ENCODE assay signal across 13 mouse cellular contexts in genomic region chr15:11716168-11716842, GRCm38 (mm10).
DNase-seq lines count a peak whose midpoint lies in the region; ATAC-seq and TF ChIP-seq lines count a peak whose summit lies in the region.
"Had no signal": no experiment of that assay in that cellular context is flagged by ENCODE, and none has a peak within 500 bp of the region (broad histone marks: within the 10 kb centered on the region; RNA-seq: fewer than 3 reads in every experiment).

No protein-coding gene starts in this region.

- H3K4me2 ChIP-seq in CH12.LX (ENCODE audit: insufficient read depth, low read depth, poor library complexity, severe bottlenecking): no peak overlapping the region
- H3K4me2 ChIP-seq in liver, embryonic 13.5 days: no peak overlapping the region
- H3K4me2 ChIP-seq in midbrain, embryonic 15.5 days: no peak overlapping the region
- H3K4me2 ChIP-seq in hindbrain, embryonic 11.5 days (replicated peaks; ENCODE audit: low read depth, low read length): no peak overlapping the region
- no peak overlapping the region for H3K4me2 ChIP-seq in forebrain, embryonic 14.5 days (ENCODE audit: low read length)
- H3K4me2 ChIP-seq: embryonic facial prominence, embryonic 13.5 days; heart, embryonic 11.5 days had no signal

- no peak for TF ChIP-seq CTCF in CH12.LX (conservative IDR thresholded peaks at IDR 0.05 in 1 of 2, IDR thresholded peaks at IDR 0.05 in 1 of 2; ENCODE audit: low read depth in 2 of 2, low read length in 2 of 2)

- dilution Hi-C loops in CH12.LX (cut with MboI; ENCODE audit: extremely low pct_ligation_motif_present, extremely low pct_unique_long_range_greater_than_20kb, low sequenced_read_pairs): no loop called here

- H3K36me3 ChIP-seq in CH12.LX (replicated peaks in 1 of 2; ENCODE audit: control insufficient read depth in 1 of 2, insufficient read depth in 1 of 2, low read length in 1 of 2): no peaks in the 10 kb centered on the region
- no peaks in the 10 kb centered on the region for H3K36me3 ChIP-seq in liver, embryonic 13.5 days
- H3K36me3 ChIP-seq in midbrain, embryonic 15.5 days (replicated peaks): no peaks in the 10 kb centered on the region
- H3K36me3 ChIP-seq in hindbrain, embryonic 11.5 days (ENCODE audit: control insufficient read depth, insufficient read depth, low read length): no peaks in the 10 kb centered on the region
- no peaks in the 10 kb centered on the region for H3K36me3 ChIP-seq in forebrain, embryonic 14.5 days (ENCODE audit: control insufficient read depth, insufficient read depth, low read length)
- H3K36me3 ChIP-seq: embryonic facial prominence, embryonic 13.5 days had no signal

- TF ChIP-seq RAD21 in CH12.LX (IDR thresholded peaks at IDR 0.05; ENCODE audit: low read depth, low read length): no peak

- no peak overlapping the region for H3K9ac ChIP-seq in CH12.LX (ENCODE audit: insufficient read depth, low read depth)
- no peak overlapping the region for H3K9ac ChIP-seq in liver, embryonic 13.5 days
- H3K9ac ChIP-seq in midbrain, embryonic 15.5 days: no peak overlapping the region
- no peak overlapping the region for H3K9ac ChIP-seq in hindbrain, embryonic 11.5 days (ENCODE audit: low read depth, low read length)
- H3K9ac ChIP-seq in forebrain, embryonic 14.5 days (ENCODE audit: low read length): no peak overlapping the region
- H3K9ac ChIP-seq: embryonic facial prominence, embryonic 13.5 days had no signal

- no peak for TF ChIP-seq POLR2A in CH12.LX (IDR thresholded peaks at IDR 0.05; ENCODE audit: low read depth, low read length)

- in situ Hi-C loops in CH12.LX (cut with MboI; ENCODE audit: low pct_ligation_motif_present, low pct_unique_long_range_greater_than_20kb, low sequenced_read_pairs): no loop called here

- ATAC-seq in liver, embryonic 13.5 days (ENCODE audit: low read depth): peak; percentile 59
- ATAC-seq in midbrain, embryonic 15.5 days (replicated peaks): no peak
- no peak for ATAC-seq in hindbrain, embryonic 11.5 days (ENCODE audit: low FRiP score)
- no peak for ATAC-seq in forebrain, embryonic 14.5 days
- ATAC-seq: hindbrain, embryonic 16.5 days had no signal

- WGBS in liver, embryonic 13.5 days (ENCODE audit: insufficient replicate concordance): 44% methylated on average over 11 of the region's 11 CpGs
- WGBS in midbrain, embryonic 15.5 days: 92% methylated on average over 11 of the region's 11 CpGs
- 91% methylated on average over 11 of the region's 11 CpGs for WGBS in hindbrain, embryonic 11.5 days
- 95% methylated on average over 11 of the region's 11 CpGs for WGBS in forebrain, embryonic 14.5 days

- peaks cover 9% of the 10 kb centered on the region for H3K9me3 ChIP-seq in CH12.LX (replicated peaks; ENCODE audit: low read length)
- H3K9me3 ChIP-seq in liver, embryonic 13.5 days (replicated peaks): no peaks in the 10 kb centered on the region
- no peaks in the 10 kb centered on the region for H3K9me3 ChIP-seq in midbrain, embryonic 15.5 days
- H3K9me3 ChIP-seq in hindbrain, embryonic 11.5 days (ENCODE audit: control insufficient read depth, low read length): no peaks in the 10 kb centered on the region
- H3K9me3 ChIP-seq in forebrain, embryonic 14.5 days (replicated peaks; ENCODE audit: control insufficient read depth, low read length): no peaks in the 10 kb centered on the region
- H3K9me3 ChIP-seq: embryonic facial prominence, embryonic 13.5 days had no signal

- H3K27me3 ChIP-seq in CH12.LX (replicated peaks): no peaks in the 10 kb centered on the region
- no peaks in the 10 kb centered on the region for H3K27me3 ChIP-seq in liver, embryonic 13.5 days
- H3K27me3 ChIP-seq in midbrain, embryonic 15.5 days (replicated peaks): no peaks in the 10 kb centered on the region
- no peaks in the 10 kb centered on the region for H3K27me3 ChIP-seq in hindbrain, embryonic 11.5 days (ENCODE audit: control insufficient read depth, insufficient read depth, low read length)
- H3K27me3 ChIP-seq in forebrain, embryonic 14.5 days (replicated peaks; ENCODE audit: control insufficient read depth, insufficient read depth, low read length): no peaks in the 10 kb centered on the region
- H3K27me3 ChIP-seq: embryonic facial prominence, embryonic 13.5 days had no signal

- H3K4me3 ChIP-seq in CH12.LX (replicated peaks in 1 of 3; ENCODE audit: low read depth in 2 of 3, low read length in 2 of 3, poor library complexity in 1 of 3): no peak overlapping the region
- H3K4me3 ChIP-seq in liver, embryonic 13.5 days (replicated peaks): no peak overlapping the region
- no peak overlapping the region for H3K4me3 ChIP-seq in midbrain, embryonic 15.5 days
- no peak overlapping the region for H3K4me3 ChIP-seq in hindbrain, embryonic 11.5 days (ENCODE audit: low read depth, low read length)
- no peak overlapping the region for H3K4me3 ChIP-seq in forebrain, embryonic 14.5 days (ENCODE audit: low read depth, low read length)
- H3K4me3 ChIP-seq: embryonic facial prominence, embryonic 13.5 days had no signal

- H3K4me1 ChIP-seq in CH12.LX (ENCODE audit: control insufficient read depth in 1 of 2, insufficient read depth in 2 of 2): peaks cover 2 to 19% of the 10 kb centered on the region in 2 experiments; a peak in 2 of 4 replicates
- no peaks in the 10 kb centered on the region for H3K4me1 ChIP-seq in liver, embryonic 13.5 days (replicated peaks)
- no peaks in the 10 kb centered on the region for H3K4me1 ChIP-seq in midbrain, embryonic 15.5 days
- no peaks in the 10 kb centered on the region for H3K4me1 ChIP-seq in hindbrain, embryonic 11.5 days (replicated peaks; ENCODE audit: control insufficient read depth, insufficient read depth, low read length)
- no peaks in the 10 kb centered on the region for H3K4me1 ChIP-seq in forebrain, embryonic 14.5 days (ENCODE audit: control insufficient read depth, insufficient read depth, low read length)
- H3K4me1 ChIP-seq: embryonic facial prominence, embryonic 13.5 days had no signal

- H3K79me2 ChIP-seq in CH12.LX (replicated peaks; ENCODE audit: control insufficient read depth, extremely low read depth, insufficient read depth, poor library complexity, severe bottlenecking): no peaks in the 10 kb centered on the region

- 0 out of 2 replicates have a peak, but pooled peaks have one; percentile 7 for TF ChIP-seq EP300 in CH12.LX (IDR thresholded peaks at IDR 0.05; ENCODE audit: low read length)

- DNase-seq in lung, adult 18-20 months: peak; percentile 6 to 20
- DNase-seq in lung, postnatal 14 days: no peak
- peak; percentile 62 for DNase-seq in CH12.LX (ENCODE audit: extremely low read depth)
- DNase-seq in liver, embryonic 13.5 days: no peak
- peak; percentile 1 to 42 for DNase-seq in natural killer cell, adult 2 months (ENCODE audit: low spot score in 2 of 2)
- no peak for DNase-seq in hindbrain, embryonic 11.5 days (ENCODE audit: low spot score)
- DNase-seq in forebrain, embryonic 14.5 days (ENCODE audit: low spot score): no peak
- DNase-seq: cerebellum, adult 11-12 months; kidney, postnatal 25 days had no signal

- no peak overlapping the region for H3K27ac ChIP-seq in CH12.LX (ENCODE audit: insufficient read depth, low read depth)
- no peak overlapping the region; the same call in none of the 2 replicates for H3K27ac ChIP-seq in liver, embryonic 13.5 days
- no peak overlapping the region for H3K27ac ChIP-seq in midbrain, embryonic 15.5 days
- H3K27ac ChIP-seq in hindbrain, embryonic 11.5 days (ENCODE audit: low read depth, low read length): no peak overlapping the region
- H3K27ac ChIP-seq in forebrain, embryonic 14.5 days (ENCODE audit: low read depth, low read length): no peak overlapping the region
- H3K27ac ChIP-seq: embryonic facial prominence, embryonic 13.5 days had no signal

TF ChIP-seq in CH12.LX, 34 proteins besides CTCF, POLR2A, EP300 and RAD21:
- TF ChIP-seq MAZ (IDR thresholded peaks at IDR 0.05; ENCODE audit: low read depth, low read length): no peak
- no peak for TF ChIP-seq BHLHE40 (IDR thresholded peaks at IDR 0.05; ENCODE audit: low read depth, low read length)
- TF ChIP-seq ZNF384 (IDR thresholded peaks at IDR 0.05; ENCODE audit: low read depth, low read length): no peak
- 0 out of 2 replicates have a peak, but pooled peaks have one; percentile 31 for TF ChIP-seq HCFC1 (IDR thresholded peaks at IDR 0.05; ENCODE audit: low read depth, low read length)
- no peak for TF ChIP-seq NRF1 (IDR thresholded peaks at IDR 0.05; ENCODE audit: low read depth, low read length)
- no peak for TF ChIP-seq USF2 (conservative IDR thresholded peaks at IDR 0.05; ENCODE audit: low read depth, low read length)
- no peak for TF ChIP-seq GABPA (IDR thresholded peaks at IDR 0.05; ENCODE audit: insufficient replicate concordance, low read depth, low read length)
- TF ChIP-seq NELFE (IDR thresholded peaks at IDR 0.05; ENCODE audit: low read depth, low read length): no peak
- peak; percentile 72 for TF ChIP-seq ELF1 (IDR thresholded peaks at IDR 0.05; ENCODE audit: low read depth, low read length)
- no peak for TF ChIP-seq MYC (IDR thresholded peaks at IDR 0.05; ENCODE audit: low read depth, low read length)
- no peak for TF ChIP-seq POLR2AphosphoS2 (IDR thresholded peaks at IDR 0.05; ENCODE audit: low read depth, low read length)
- no peak for TF ChIP-seq SMC3 (IDR thresholded peaks at IDR 0.05; ENCODE audit: low read depth, low read length)
- no peak for TF ChIP-seq JUND (conservative IDR thresholded peaks at IDR 0.05; ENCODE audit: low read depth, low read length)
- no peak for TF ChIP-seq KAT2A (IDR thresholded peaks at IDR 0.05; ENCODE audit: insufficient replicate concordance, low read length)
- no peak for TF ChIP-seq TBP (conservative IDR thresholded peaks at IDR 0.05; ENCODE audit: low read depth, low read length)
- TF ChIP-seq JUN (IDR thresholded peaks at IDR 0.05; ENCODE audit: insufficient read depth, low read depth, low read length): no peak
- no peak for TF ChIP-seq CHD1 (IDR thresholded peaks at IDR 0.05; ENCODE audit: low read depth, low read length)

Comparison
In these comparisons a context has a peak if more than half of its experiments do, and no peak if none do; other contexts are left out.
1. DNase-seq: peak in lung, adult 18-20 months (2 of 2), CH12.LX (single experiment) and natural killer cell, adult 2 months (2 of 2); none in lung, postnatal 14 days (single experiment), liver, embryonic 13.5 days (single experiment), hindbrain, embryonic 11.5 days (single experiment) and forebrain, embryonic 14.5 days (single experiment).